Mouse (Mus musculus) spleen, postnatal 10 days (tissue): ENCODE results near the gene Olfr1152.

Experiments
- DNase-seq, 2 experiments: peaks; one replicate each; pipeline ENCODE4 v3.0.0; 2021 to 2022; ENCODE audit warnings: low spot score in 2 of 2

The Olfr1152 gene

DNA sequence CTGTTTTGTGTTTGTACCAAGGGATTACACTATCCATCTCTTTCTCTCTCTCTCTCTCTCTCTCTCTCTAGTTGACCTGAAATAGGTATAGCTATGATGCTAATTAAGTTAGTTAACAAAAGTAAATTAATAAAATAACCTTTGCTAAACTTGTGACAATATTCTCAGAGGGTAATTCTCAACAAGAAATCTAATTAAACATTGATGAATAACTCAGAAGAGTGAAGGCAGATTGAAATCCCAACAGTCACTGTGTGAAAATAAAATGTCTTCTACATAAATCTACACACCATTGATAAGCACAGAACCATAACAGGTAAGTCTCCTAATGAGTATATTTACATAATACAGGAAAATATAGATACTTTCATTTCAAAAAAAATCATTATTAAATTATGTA, at the start of gene Olfr1152:
Gene Olfr1152, plus strand, starts transcription at position 301 of the 400 bp plus-strand sequence.
- no peak for DNase-seq

- no peak for DNase-seq
Measured at GRCm38 (mm10) chr2:87830233-87830632, 36.1 kb upstream of the Olfr1152 start, which contains the start of gene Olfr1148. TSS of gene Olfr1148 (plus strand) at chr2:87830533.

GRCm38 (mm10) chr2:87843693-87844092, 22.6 kb upstream of the Olfr1152 start, which contains the start of gene Olfr1150-ps1:
TSS of gene Olfr1150-ps1 (plus strand) at chr2:87843993.
- DNase-seq: no peak

GRCm38 (mm10) chr2:87855562-87855961, 10.7 kb upstream of the Olfr1152 start, which contains the start of gene Olfr1151:
TSS of gene Olfr1151 (plus strand) at chr2:87855862.
- DNase-seq: no peak

DNA sequence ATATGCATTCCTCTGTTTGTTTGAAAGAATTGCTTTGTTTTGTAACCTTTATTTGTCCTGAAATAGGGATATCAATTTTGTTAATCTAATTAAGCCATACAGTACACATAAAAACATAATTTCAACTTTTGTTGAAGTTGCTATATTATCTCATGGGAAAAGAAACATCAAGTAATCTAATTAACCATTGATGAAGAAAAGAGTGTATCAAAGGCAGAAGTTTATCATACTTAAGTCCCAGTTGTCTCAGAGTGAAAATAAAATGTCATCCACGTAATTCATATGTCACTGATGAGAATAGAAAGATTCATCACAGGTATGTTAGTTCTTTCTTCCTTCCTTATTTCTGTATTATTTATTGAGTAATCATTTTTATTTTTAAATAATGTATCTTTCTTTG, 28.4 kb downstream of the Olfr1152 start, which contains the start of gene Olfr1153:
Gene Olfr1153, plus strand, starts transcription at position 301 of the 400 bp plus-strand sequence.
- DNase-seq: no peak

DNA sequence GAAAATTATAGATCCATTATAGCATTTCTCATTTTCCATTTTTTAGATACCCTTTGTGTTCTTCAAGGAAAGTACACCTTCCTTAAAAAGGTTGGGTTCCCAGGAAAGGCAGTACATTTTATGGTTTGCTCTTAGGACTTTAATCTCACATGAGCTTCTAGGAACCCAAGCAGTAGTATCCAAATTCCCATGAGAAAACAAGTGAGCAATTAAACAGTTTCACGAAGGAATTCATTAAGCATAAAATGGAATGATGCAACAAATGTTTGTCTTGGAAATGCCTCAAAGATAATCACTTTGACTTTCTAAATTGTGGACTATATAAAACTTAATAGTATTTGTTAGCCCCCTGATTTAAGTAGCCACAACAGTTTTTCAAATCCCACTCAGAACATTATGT, 38.8 kb downstream of the Olfr1152 start, which contains the start of gene Olfr1154:
Gene Olfr1154, minus strand, starts transcription at position 101 of the 400 bp plus-strand sequence.
- DNase-seq: no peak
